Mouse (Mus musculus): ENCODE data around the gene Olfr776. TPM values are rescaled to one million over a fixed set of nuclear protein-coding genes. Genes with fewer than 3 reads are reported as not detected.
"Not testable (repeated sequence)": the region's sequence is repeated elsewhere in the genome, so short reads cannot be mapped to it uniquely, and the experiment has no call there.

The Olfr776 gene
- not detected in 2 replicates for polyA plus RNA-seq (2016; fragmentation: Nextera tagmentation; extraction: Ambion mirVana)

DNA sequence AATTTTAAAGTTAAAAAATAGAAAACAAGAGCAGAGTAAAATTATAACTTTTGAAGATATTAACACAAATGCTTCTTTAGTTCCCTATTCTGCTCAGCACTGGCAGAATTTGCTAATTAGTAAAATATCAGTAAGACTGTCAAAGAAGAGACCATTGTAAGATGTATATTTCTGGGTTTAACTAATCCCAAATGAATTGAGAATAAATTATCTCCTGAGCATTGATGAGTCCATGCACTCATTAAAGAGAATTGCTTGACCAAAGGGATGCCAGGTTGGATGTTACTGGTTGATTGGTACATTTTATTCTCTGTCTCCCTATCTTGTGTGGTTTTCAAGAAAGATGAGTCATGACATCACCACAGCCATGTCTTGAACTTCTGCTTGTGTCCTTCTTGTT is at the start of gene Olfr776:
Olfr776 (plus strand) TSS at position 301 of the 400 bp plus-strand sequence.
- no peaks in the 10 kb centered on the region for H3K36me3 ChIP-seq
- H3K27ac ChIP-seq, result no peak within 1 kb of the TSS
- DNase-seq (ENCODE audit: low spot score), result no peak
- no peak within 1 kb of the TSS for H3K4me3 ChIP-seq
- no peaks in the 10 kb centered on the region for H3K4me1 ChIP-seq
- H3K9me3 ChIP-seq, result no peaks in the 10 kb centered on the region
- H3K27me3 ChIP-seq (ENCODE audit: insufficient read depth, poor library complexity, severe bottlenecking), result no peaks in the 10 kb centered on the region

DNA sequence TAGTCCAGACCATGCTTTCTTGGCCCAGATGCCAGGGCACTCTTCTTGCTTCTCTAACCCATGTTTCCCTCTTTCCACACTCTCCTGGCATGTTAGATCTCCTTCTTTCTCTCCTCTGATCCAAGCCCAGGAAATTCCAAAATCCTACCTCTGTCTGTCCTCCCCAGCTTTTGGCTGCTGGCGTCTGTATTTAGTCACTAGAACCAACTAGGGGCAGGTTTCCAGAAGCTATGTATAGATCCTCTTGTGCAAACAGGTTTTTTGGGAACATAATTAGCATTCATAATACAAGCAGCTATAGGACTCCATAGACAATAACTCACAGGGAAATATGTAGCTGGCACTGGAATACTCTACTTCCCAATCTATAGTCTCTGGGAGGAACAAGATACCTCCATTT is 28.2 kb upstream of the Olfr776 start:
- 72% methylated on average over 1 of the region's 1 CpGs for WGBS
- no peaks in the 10 kb centered on the region for H3K9me3 ChIP-seq

DNA sequence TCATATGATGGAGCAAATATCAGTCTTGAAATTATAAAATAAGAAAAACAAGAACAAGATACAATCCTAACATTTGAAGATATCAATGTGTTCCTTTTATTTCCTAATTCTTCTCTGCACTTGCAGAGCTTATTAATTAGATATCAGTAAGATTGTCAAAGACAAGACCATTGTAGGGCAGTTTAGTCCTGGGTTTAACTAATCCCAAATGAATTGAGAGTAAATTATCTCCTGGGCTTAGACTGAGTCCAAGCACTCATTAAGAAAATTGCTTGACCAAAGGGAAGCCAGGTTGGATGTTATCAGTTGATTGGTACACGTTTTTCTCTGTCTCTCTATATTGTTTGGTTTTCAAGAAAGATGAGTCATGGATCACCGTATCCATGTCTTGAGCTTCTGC is 23.0 kb upstream of the Olfr776 start, which contains the start of gene Olfr774:
Olfr774 (plus strand) TSS at position 301 of the 400 bp plus-strand sequence.
- Histone ChIP-seq H3K4me1 (no peaks in the 10 kb centered on the region), H3K36me3 (no peaks in the 10 kb centered on the region), H3K4me3 (no peak within 1 kb of the TSS), H3K9me3 (no peaks in the 10 kb centered on the region), H3K27ac (no peak within 1 kb of the TSS), H3K27me3 (ENCODE audit: insufficient read depth, poor library complexity, severe bottlenecking) (no peaks in the 10 kb centered on the region)
- no peak for DNase-seq (ENCODE audit: low spot score)
- WGBS, result 66% methylated on average over 2 of the region's 2 CpGs

More for the DNA sequence above, 28.2 kb upstream of the Olfr776 start:
- H3K27ac ChIP-seq, result no peak overlapping the region
- no peaks in the 10 kb centered on the region for H3K27me3 ChIP-seq (ENCODE audit: insufficient read depth, poor library complexity, severe bottlenecking)
- H3K4me1 ChIP-seq, result no peaks in the 10 kb centered on the region
- no peaks in the 10 kb centered on the region for H3K36me3 ChIP-seq
- DNase-seq (ENCODE audit: low spot score), result no peak
- H3K4me3 ChIP-seq, result no peak overlapping the region

DNA sequence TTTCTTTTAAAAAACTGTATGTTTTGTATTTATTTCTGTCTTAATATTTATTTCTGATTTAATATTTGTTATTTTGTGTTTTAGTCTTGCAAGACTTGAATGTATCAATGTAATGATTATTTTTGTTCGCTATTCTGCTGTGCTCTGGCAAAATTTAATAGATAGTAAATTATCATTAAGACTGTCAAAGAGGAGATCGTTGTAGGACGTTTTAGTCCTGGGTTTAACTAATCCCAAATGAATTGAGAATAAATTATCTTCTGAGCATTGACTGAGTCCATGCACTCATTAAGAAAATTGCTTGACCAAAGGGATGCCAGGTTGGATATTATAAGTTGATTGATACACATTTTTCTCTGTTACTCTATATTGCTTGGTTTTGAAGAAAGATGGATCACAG is 10.8 kb upstream of the Olfr776 start, which contains the start of gene Olfr775:
Olfr775 (plus strand) TSS at position 301 of the 400 bp plus-strand sequence.
- H3K4me3 ChIP-seq, result no peak within 1 kb of the TSS
- 70% methylated on average over 3 of the region's 3 CpGs for WGBS
- no peak within 1 kb of the TSS for H3K27ac ChIP-seq
- H3K9me3 ChIP-seq, result no peaks in the 10 kb centered on the region
- DNase-seq (ENCODE audit: low spot score), result no peak
- H3K36me3 ChIP-seq, result no peaks in the 10 kb centered on the region
- H3K27me3 ChIP-seq (ENCODE audit: insufficient read depth, poor library complexity, severe bottlenecking), result no peaks in the 10 kb centered on the region
- no peaks in the 10 kb centered on the region for H3K4me1 ChIP-seq

DNA sequence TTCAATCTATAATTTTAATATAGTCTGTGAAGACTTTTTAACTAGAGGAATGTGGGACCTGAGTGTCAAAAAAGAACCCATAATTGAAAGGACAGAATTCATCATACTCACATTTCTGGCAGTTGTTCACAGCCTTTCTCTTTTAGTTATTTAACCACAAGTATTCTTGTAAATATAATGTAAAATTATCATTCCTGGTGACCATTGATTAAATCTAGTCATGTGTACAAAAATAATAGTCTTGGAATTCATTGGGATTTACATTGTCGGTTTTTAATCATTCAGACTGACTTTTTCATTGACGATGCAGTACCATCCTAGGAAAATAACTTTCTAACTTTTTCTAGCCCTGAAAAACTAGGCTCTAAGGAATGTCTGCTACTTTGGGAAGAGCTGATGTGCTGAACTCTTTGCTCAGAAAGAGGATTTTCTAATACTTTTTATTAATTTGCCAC is 12.2 kb downstream of the Olfr776 start, which contains the start of gene Olfr777:
Olfr777 (minus strand) TSS at position 405 of the 455 bp plus-strand sequence.
- Histone ChIP-seq H3K36me3 (no peaks in the 10 kb centered on the region), H3K4me3 (no peak within 1 kb of the TSS), H3K27me3 (ENCODE audit: insufficient read depth, poor library complexity, severe bottlenecking) (no peaks in the 10 kb centered on the region), H3K4me1 (no peaks in the 10 kb centered on the region), H3K9me3 (no peaks in the 10 kb centered on the region), H3K27ac (no peak within 1 kb of the TSS)
- no peak for DNase-seq (ENCODE audit: low spot score)
- WGBS, result 93% methylated on average over 2 of the region's 2 CpGs

DNA sequence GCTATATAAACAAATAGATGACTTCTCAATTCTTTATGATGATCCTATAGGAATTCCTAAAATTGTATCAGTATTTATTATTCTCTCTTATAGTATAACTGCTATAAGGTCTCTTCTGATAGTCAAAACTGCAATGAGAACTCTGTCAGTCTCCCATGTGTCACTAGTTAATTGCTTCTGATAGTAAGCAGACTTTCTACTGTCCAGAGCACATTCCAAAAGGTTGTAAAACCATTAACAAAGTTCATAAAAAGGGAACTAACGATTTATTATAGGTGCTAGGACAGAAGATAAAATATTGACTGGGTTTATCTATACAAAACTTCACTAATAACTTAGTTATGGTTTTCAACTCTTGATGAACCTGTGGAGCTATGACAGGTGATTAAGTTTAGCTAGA is 54.0 kb downstream of the Olfr776 start:
- H3K4me3 ChIP-seq; H3K9me3 ChIP-seq; H3K27ac ChIP-seq; DNase-seq (ENCODE audit: low spot score); H3K36me3 ChIP-seq; H3K4me1 ChIP-seq; H3K27me3 ChIP-seq (ENCODE audit: insufficient read depth, poor library complexity, severe bottlenecking): not testable (repeated sequence)
- 62% methylated on average over 1 of the region's 1 CpGs for WGBS

DNA sequence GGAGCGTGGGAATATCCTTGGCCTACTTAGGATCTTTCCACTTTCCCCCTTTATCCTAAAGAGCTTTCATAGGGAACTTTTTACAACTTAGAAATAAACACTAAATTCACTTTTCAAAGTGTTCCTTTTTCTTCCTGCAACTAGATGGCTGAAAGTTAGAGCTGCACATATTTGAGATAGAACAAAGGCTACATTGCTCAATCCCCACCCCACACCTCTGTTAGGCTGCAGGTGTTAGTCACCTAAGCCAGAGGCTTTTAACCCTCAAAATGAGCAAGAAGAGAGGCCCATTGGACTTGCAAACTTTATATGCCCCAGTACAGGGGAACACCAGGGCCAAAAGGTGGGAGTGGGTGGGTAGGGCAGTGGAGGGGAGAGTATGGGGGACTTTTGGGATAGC is 54.6 kb downstream of the Olfr776 start:
- WGBS, result no CpG with 5 or more reads among the region's 1 CpGs
- DNase-seq (ENCODE audit: low spot score); H3K36me3 ChIP-seq; H3K27ac ChIP-seq; H3K9me3 ChIP-seq; H3K4me3 ChIP-seq; H3K4me1 ChIP-seq; H3K27me3 ChIP-seq (ENCODE audit: insufficient read depth, poor library complexity, severe bottlenecking): not testable (repeated sequence)

Other genes starting within 250 kb of the Olfr776 start
- not detected in 2 replicates for gene Olfr763, start 248.3 kb upstream of the Olfr776 start, polyA plus RNA-seq (2016; fragmentation: Nextera tagmentation; extraction: Ambion mirVana)
- not detected in 2 replicates for gene Olfr764-ps1, start 219.2 kb upstream of the Olfr776 start, polyA plus RNA-seq (2016; fragmentation: Nextera tagmentation; extraction: Ambion mirVana)
- gene Olfr765, start 209.1 kb upstream of the Olfr776 start, polyA plus RNA-seq (2016; fragmentation: Nextera tagmentation; extraction: Ambion mirVana), result not detected in 2 replicates
- not detected in 2 replicates for gene Olfr766-ps1, start 190.2 kb upstream of the Olfr776 start, polyA plus RNA-seq (2016; fragmentation: Nextera tagmentation; extraction: Ambion mirVana)
- not detected in 2 replicates for gene Olfr767, start 176.2 kb upstream of the Olfr776 start, polyA plus RNA-seq (2016; fragmentation: Nextera tagmentation; extraction: Ambion mirVana)
- gene Olfr768, start 159.8 kb upstream of the Olfr776 start, polyA plus RNA-seq (2016; fragmentation: Nextera tagmentation; extraction: Ambion mirVana), result not detected in 2 replicates
- not detected in 2 replicates for gene Olfr769, start 141.3 kb upstream of the Olfr776 start, polyA plus RNA-seq (2016; fragmentation: Nextera tagmentation; extraction: Ambion mirVana)
- gene Olfr770, start 120.1 kb upstream of the Olfr776 start, polyA plus RNA-seq (2016; fragmentation: Nextera tagmentation; extraction: Ambion mirVana), result not detected in 2 replicates
- gene Olfr771, start 94.4 kb upstream of the Olfr776 start, polyA plus RNA-seq (2016; fragmentation: Nextera tagmentation; extraction: Ambion mirVana), result not detected in 2 replicates
- not detected in 2 replicates for gene Olfr772, start 81.2 kb upstream of the Olfr776 start, polyA plus RNA-seq (2016; fragmentation: Nextera tagmentation; extraction: Ambion mirVana)
- not detected in 2 replicates for gene Olfr773, start 71.7 kb upstream of the Olfr776 start, polyA plus RNA-seq (2016; fragmentation: Nextera tagmentation; extraction: Ambion mirVana)
- not detected in 2 replicates for gene Olfr774, start 22.9 kb upstream of the Olfr776 start, polyA plus RNA-seq (2016; fragmentation: Nextera tagmentation; extraction: Ambion mirVana)
- gene Olfr775, start 10.7 kb upstream of the Olfr776 start, polyA plus RNA-seq (2016; fragmentation: Nextera tagmentation; extraction: Ambion mirVana), result not detected in 2 replicates
- not detected in 2 replicates for gene Olfr777, start 12.4 kb downstream of the Olfr776 start, polyA plus RNA-seq (2016; fragmentation: Nextera tagmentation; extraction: Ambion mirVana)
- gene Olfr780, start 59.0 kb downstream of the Olfr776 start, polyA plus RNA-seq (2016; fragmentation: Nextera tagmentation; extraction: Ambion mirVana), result not detected in 2 replicates
- not detected in 2 replicates for gene Olfr781, start 69.7 kb downstream of the Olfr776 start, polyA plus RNA-seq (2016; fragmentation: Nextera tagmentation; extraction: Ambion mirVana)
- not detected in 2 replicates for gene Olfr782, start 89.7 kb downstream of the Olfr776 start, polyA plus RNA-seq (2016; fragmentation: Nextera tagmentation; extraction: Ambion mirVana)
- 0.05 TPM in 1 of 2 replicates, not detected in the other for gene Olfr784, start 125.0 kb downstream of the Olfr776 start, polyA plus RNA-seq (2016; fragmentation: Nextera tagmentation; extraction: Ambion mirVana)
- not detected in 2 replicates for gene Olfr785, start 146.3 kb downstream of the Olfr776 start, polyA plus RNA-seq (2016; fragmentation: Nextera tagmentation; extraction: Ambion mirVana)
- not detected in 2 replicates for gene Olfr786, start 168.2 kb downstream of the Olfr776 start, polyA plus RNA-seq (2016; fragmentation: Nextera tagmentation; extraction: Ambion mirVana)
- gene Olfr787, start 202.7 kb downstream of the Olfr776 start, polyA plus RNA-seq (2016; fragmentation: Nextera tagmentation; extraction: Ambion mirVana), result not detected in 2 replicates
- gene Olfr788, start 211.9 kb downstream of the Olfr776 start, polyA plus RNA-seq (2016; fragmentation: Nextera tagmentation; extraction: Ambion mirVana), result not detected in 2 replicates
- gene Olfr789, start 225.6 kb downstream of the Olfr776 start, polyA plus RNA-seq (2016; fragmentation: Nextera tagmentation; extraction: Ambion mirVana), result not detected in 2 replicates
- not detected in 2 replicates for gene Olfr790, start 239.4 kb downstream of the Olfr776 start, polyA plus RNA-seq (2016; fragmentation: Nextera tagmentation; extraction: Ambion mirVana)